Mouse (Mus musculus) small intestine, adult 2 months (tissue): ENCODE data around the gene Ptpn4. TPM values are rescaled to one million over a fixed set of nuclear protein-coding genes. Genes with fewer than 3 reads are reported as not detected.

Experiments used
- H3K27ac ChIP-seq: fragments of 200-500 bp; 2 replicates; pipeline ENCODE4 v1.5.1; 2012; ENCODE audit warnings: low read depth, low read length, control low read depth, inconsistent platforms; ENCODE audit not compliant: insufficient read depth
- H3K27me3 ChIP-seq: fragments of 200-500 bp; 2 replicates; pipeline ENCODE4 v1.6.1; 2012; ENCODE audit warnings: mild to moderate bottlenecking, moderate library complexity, low read length, inconsistent platforms; ENCODE audit not compliant: control insufficient read depth, insufficient read depth
- H3K36me3 ChIP-seq: fragments of 200-500 bp; 2 replicates; pipeline ENCODE4 v1.6.1; 2012; ENCODE audit warnings: mild to moderate bottlenecking, low read length, control low read depth, inconsistent platforms; ENCODE audit not compliant: control insufficient read depth, insufficient read depth
- H3K4me1 ChIP-seq: fragments of 200-500 bp; 2 replicates; pipeline ENCODE4 v1.6.1; 2012; ENCODE audit warnings: low read length, inconsistent platforms, mixed read lengths; ENCODE audit not compliant: control insufficient read depth, insufficient read depth, insufficient read length
- H3K4me3 ChIP-seq: fragments of 200-500 bp; 2 replicates; pipeline ENCODE4 v1.5.1; 2012; ENCODE audit warnings: low read depth, mild to moderate bottlenecking, control low read depth, inconsistent platforms, low read length, moderate library complexity
- CTCF ChIP-seq: fragments of 200-500 bp; IDR thresholded peaks from 2 replicates; pipeline ENCODE4 v1.5.1; 2012; ENCODE audit warnings: low read depth, mild to moderate bottlenecking, control low read depth, inconsistent platforms, low read length, moderate library complexity, mixed read lengths; ENCODE audit not compliant: insufficient replicate concordance, insufficient read length; ENCODE audit errors: extremely low read depth
- POLR2A ChIP-seq: fragments of 200-500 bp; IDR thresholded peaks from 2 replicates; pipeline ENCODE4 v1.6.1; 2012; ENCODE audit warnings: low read depth, mild to moderate bottlenecking, control low read depth, inconsistent platforms, low read length, moderate library complexity
- WGBS: fragments of 180-500 bp; shearing (Covaris S2); methylation state at CpG from one replicate; pipeline ENCODE4 v1.1.7; 2018; 5-methylcytosine and 5-hydroxymethylcytosine counted together
- polyA plus RNA-seq: library from polyadenylated mRNA; depleted of rRNA; stranded (reverse); fragments of >200 nt; gene quantifications from 2 replicates; pipeline ENCODE4 v1.2.3, GENCODE M21; 2012

The Ptpn4 gene
- polyA plus RNA-seq, 1 experiment: 2.7 TPM

- Histone ChIP-seq H3K36me3 (no peaks in the 10 kb centered on the region), H3K27me3 (no peaks in the 10 kb centered on the region), H3K27ac (no peak overlapping the region), H3K4me3 (no peak overlapping the region), H3K4me1 (no peaks in the 10 kb centered on the region)
- WGBS: 90% methylated on average over 2 of the region's 2 CpGs
- TF ChIP-seq POLR2A (no peak), CTCF (no peak)
These were observed 106.2 kb downstream of the Ptpn4 start for GRCm38 (mm10) chr1:119731166-119731565.

GRCm38 (mm10) chr1:119713017-119713416 is 124.4 kb downstream of the Ptpn4 start:
- TF ChIP-seq CTCF (no peak), POLR2A (no peak)
- H3K36me3 ChIP-seq: peaks cover 2% of the 10 kb centered on the region; the same call in 1 of the 2 replicates
- no peak overlapping the region for H3K27ac ChIP-seq
- 77% methylated on average over 2 of the region's 2 CpGs for WGBS
- no peaks in the 10 kb centered on the region for H3K4me1 ChIP-seq
- no peak overlapping the region for H3K4me3 ChIP-seq
- no peaks in the 10 kb centered on the region for H3K27me3 ChIP-seq

- no peaks in the 10 kb centered on the region for H3K27me3 ChIP-seq
- 56% methylated on average over 4 of the region's 4 CpGs for WGBS
- TF ChIP-seq POLR2A (no peak), CTCF (no peak)
- H3K27ac ChIP-seq: no peak overlapping the region
- no peak overlapping the region for H3K4me3 ChIP-seq
- no peaks in the 10 kb centered on the region for H3K4me1 ChIP-seq
- peaks cover 4% of the 10 kb centered on the region; the same call in 1 of the 2 replicates for H3K36me3 ChIP-seq
These were observed 130.8 kb downstream of the Ptpn4 start for GRCm38 (mm10) chr1:119706471-119707217.

DNA sequence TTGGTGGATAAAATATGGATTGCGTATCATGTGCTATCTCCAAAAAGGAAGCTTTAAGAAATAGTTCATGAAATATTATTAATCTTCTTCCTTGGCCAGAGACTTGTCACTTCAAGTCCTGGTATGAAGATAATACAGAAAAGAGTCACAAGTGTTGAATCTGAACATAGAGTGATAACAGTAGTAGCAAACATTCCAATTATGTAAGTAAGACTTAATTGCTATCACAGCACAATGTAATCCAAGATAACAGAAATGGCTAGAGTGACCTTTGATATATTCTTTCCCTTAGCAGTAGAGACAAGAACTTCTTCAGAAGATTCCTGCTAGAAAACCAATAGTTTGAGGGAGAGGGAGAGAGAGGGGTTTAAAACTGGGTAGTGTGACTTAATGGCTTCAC is 140.6 kb downstream of the Ptpn4 start:
- Histone ChIP-seq H3K27ac (no peak overlapping the region), H3K4me3 (no peak overlapping the region), H3K36me3 (no peaks in the 10 kb centered on the region), H3K4me1 (0 out of 2 replicates have a peak, but pooled peaks cover 3% of the 10 kb centered on the region), H3K27me3 (no peaks in the 10 kb centered on the region)
- TF ChIP-seq CTCF: no peak
- no peak for TF ChIP-seq POLR2A
- 96% methylated on average over 1 of the region's 1 CpGs for WGBS

- Histone ChIP-seq H3K27ac (no peak overlapping the region), H3K4me1 (no peaks in the 10 kb centered on the region), H3K27me3 (no peaks in the 10 kb centered on the region), H3K36me3 (peaks cover 5% of the 10 kb centered on the region), H3K4me3 (no peak overlapping the region)
- 95% methylated on average over 3 of the region's 3 CpGs for WGBS
- TF ChIP-seq POLR2A (no peak), CTCF (no peak)
These were observed 151.4 kb downstream of the Ptpn4 start for GRCm38 (mm10) chr1:119685773-119686558.

DNA sequence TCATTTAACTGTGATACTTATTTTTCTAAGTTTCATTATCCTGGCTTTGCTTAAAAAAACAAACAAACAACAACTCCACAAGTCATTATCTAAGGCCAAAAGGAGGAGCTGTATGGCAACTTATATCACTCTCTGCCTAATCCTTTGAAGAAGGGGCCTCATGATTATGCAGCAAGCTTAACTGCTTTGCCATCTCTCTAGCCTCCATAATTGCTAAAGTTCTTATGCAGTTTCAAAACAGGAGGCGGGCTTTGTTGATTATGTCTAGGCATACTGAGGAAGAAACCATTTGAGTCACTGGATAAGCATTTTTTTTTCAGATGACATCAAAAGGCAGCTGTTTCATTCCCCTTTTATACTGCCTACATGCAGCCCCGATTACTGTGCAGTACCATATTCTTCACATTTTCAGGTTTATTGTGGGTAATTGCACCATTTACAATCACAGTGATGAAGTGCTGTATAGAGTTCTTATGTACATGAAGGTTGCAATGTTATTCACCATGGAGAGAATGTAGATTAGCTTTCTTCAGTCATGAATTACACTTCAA is 155.7 kb downstream of the Ptpn4 start:
- 64% methylated on average over 2 of the region's 2 CpGs for WGBS
- Histone ChIP-seq H3K27me3 (no peaks in the 10 kb centered on the region), H3K36me3 (peaks cover 8% of the 10 kb centered on the region; the same call in 1 of the 2 replicates), H3K4me3 (no peak overlapping the region), H3K27ac (no peak overlapping the region), H3K4me1 (no peaks in the 10 kb centered on the region)
- TF ChIP-seq CTCF (no peak), POLR2A (no peak)

- TF ChIP-seq POLR2A (no peak), CTCF (peak; percentile 54; the same call in 1 of the 2 replicates)
- Histone ChIP-seq H3K27me3 (no peaks in the 10 kb centered on the region), H3K4me3 (no peak overlapping the region), H3K36me3 (peaks cover 6% of the 10 kb centered on the region; the same call in 1 of the 2 replicates), H3K27ac (no peak overlapping the region), H3K4me1 (no peaks in the 10 kb centered on the region)
- 57% methylated on average over 1 of the region's 1 CpGs for WGBS
These were observed 162.4 kb downstream of the Ptpn4 start for GRCm38 (mm10) chr1:119674984-119675383.
